Mouse (Mus musculus) frontal cortex, adult 2 months (tissue): ENCODE measurements around the gene Ccdc155. TPM values are rescaled to one million over a fixed set of nuclear protein-coding genes. Genes with fewer than 3 reads are reported as not detected.
"Not testable (repeated sequence)": the region's sequence is repeated elsewhere in the genome, so short reads cannot be mapped to it uniquely, and the experiment has no call there.

Experiments
- DNase-seq, 2 experiments: peaks; one replicate each; pipeline ENCODE4 v3.0.0; 2022; ENCODE audit warnings: low spot score in 1 of 2; ENCODE audit errors: extremely low spot score in 1 of 2
- polyA plus RNA-seq: library from polyadenylated mRNA; depleted of rRNA; stranded (reverse); fragments of >200 nt; gene quantifications from 2 replicates; pipeline ENCODE4 v1.2.3, GENCODE M21; 2012

The Ccdc155 gene
- polyA plus RNA-seq, 1 experiment = 4.1 TPM

GRCm38 (mm10) chr7:45192585-45193310, 11.9 kb downstream of the Ccdc155 start:
- no peak for DNase-seq

- DNase-seq = no peak
Observed at GRCm38 (mm10) chr7:45191803-45192363, 12.8 kb downstream of the Ccdc155 start.

GRCm38 (mm10) chr7:45191161-45191560, 13.5 kb downstream of the Ccdc155 start:
- DNase-seq = no peak

- DNase-seq = no peak
Observed at GRCm38 (mm10) chr7:45190186-45190585, 14.5 kb downstream of the Ccdc155 start.

- DNase-seq = peak in 1 of 2 experiments; percentile 74
Observed at GRCm38 (mm10) chr7:45189600-45189999, 15.1 kb downstream of the Ccdc155 start.

GRCm38 (mm10) chr7:45185921-45186320, 18.8 kb downstream of the Ccdc155 start:
- DNase-seq = no peak

GRCm38 (mm10) chr7:45183672-45184071, 21.0 kb downstream of the Ccdc155 start:
- DNase-seq = no peak

GRCm38 (mm10) chr7:45182606-45183005, 22.1 kb downstream of the Ccdc155 start:
- DNase-seq = no peak

GRCm38 (mm10) chr7:45182199-45182601, 22.5 kb downstream of the Ccdc155 start:
- DNase-seq = peak; percentile 78 to 90

- DNase-seq = no peak
Observed at GRCm38 (mm10) chr7:45181540-45181939, 23.2 kb downstream of the Ccdc155 start.

GRCm38 (mm10) chr7:45180896-45181477, 23.7 kb downstream of the Ccdc155 start, which contains the start of gene Pth2:
Gene Pth2, plus strand, starts transcription at chr7:45180995.
- no peak for DNase-seq

- no peak for DNase-seq
Observed at GRCm38 (mm10) chr7:45179469-45179868, 25.2 kb downstream of the Ccdc155 start, which contains the start of gene Gfy. Gene Gfy, minus strand, starts transcription at chr7:45179569.

- no peak for DNase-seq
Observed at GRCm38 (mm10) chr7:45178550-45178949, 26.1 kb downstream of the Ccdc155 start.

GRCm38 (mm10) chr7:45176356-45176755, 28.3 kb downstream of the Ccdc155 start:
- DNase-seq = no peak

GRCm38 (mm10) chr7:45175929-45176328, 28.8 kb downstream of the Ccdc155 start:
- no peak for DNase-seq

- no peak for DNase-seq
Observed at GRCm38 (mm10) chr7:45175398-45175797, 29.3 kb downstream of the Ccdc155 start.

GRCm38 (mm10) chr7:45174567-45175280, 30.0 kb downstream of the Ccdc155 start:
- DNase-seq = no peak

- DNase-seq = not testable (repeated sequence)
Observed at GRCm38 (mm10) chr7:45173772-45174171, 30.9 kb downstream of the Ccdc155 start.

- no peak for DNase-seq
Observed at GRCm38 (mm10) chr7:45172974-45173373, 31.7 kb downstream of the Ccdc155 start.

GRCm38 (mm10) chr7:45169495-45169894, 35.2 kb downstream of the Ccdc155 start:
- peak in 1 of 2 experiments; percentile 74 for DNase-seq

GRCm38 (mm10) chr7:45168656-45169055, 36.0 kb downstream of the Ccdc155 start:
- no peak for DNase-seq
